Mouse (Mus musculus) cerebral cortex, adult 2 months (tissue): Measurements from ENCODE around the gene Dab2ip.

Experiments used
- WGBS: fragments of 180-500 bp; shearing (Covaris S2); methylation state at CpG from one replicate; pipeline ENCODE4 v1.1.7; 2018; 5-methylcytosine and 5-hydroxymethylcytosine counted together

Dab2ip gene

DNA sequence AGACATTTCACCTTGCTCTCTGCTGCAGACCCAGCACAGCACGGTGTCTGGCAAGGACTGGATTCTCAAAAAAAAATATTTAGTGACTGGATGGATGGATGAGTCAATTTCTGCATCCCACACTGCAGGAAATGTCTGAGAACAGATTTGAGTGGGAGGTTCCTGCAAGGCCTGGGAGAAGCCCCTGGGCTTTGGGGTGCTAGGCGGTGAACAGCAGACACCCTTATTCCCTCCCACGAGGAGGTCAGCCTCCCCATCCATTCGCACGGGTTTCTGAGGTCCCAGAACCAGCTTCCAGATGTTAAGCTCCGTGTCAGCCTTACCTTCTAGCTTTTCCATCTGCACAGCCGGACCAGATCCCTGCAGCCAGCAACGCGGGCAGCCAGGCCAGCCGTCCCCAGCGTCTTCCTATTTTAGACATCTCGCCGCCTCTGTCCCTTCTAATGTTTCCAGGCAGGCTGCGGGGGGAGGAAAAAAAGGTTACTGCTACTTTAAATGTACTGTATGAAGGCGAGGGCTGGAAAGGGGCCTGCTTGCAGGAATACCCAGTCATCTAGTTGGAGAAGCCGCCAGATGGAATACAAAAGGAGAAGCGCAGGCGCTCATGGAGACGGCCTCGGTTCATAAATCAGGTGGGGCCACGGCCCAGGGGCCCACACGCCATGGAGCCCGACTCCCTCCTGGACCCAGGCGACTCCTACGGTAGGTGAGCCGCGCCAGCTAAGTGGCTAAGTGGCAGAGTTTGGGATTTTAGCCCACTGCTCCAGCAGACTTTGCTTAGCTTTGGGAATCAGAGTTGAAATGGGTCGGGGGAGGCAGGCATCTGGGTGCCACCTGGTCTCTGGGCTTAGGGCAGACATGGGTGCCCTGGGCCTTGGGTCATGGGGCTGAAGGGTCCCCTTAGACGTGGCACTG, at the start of gene Dab2ip:
Gene Dab2ip (plus strand): TSS at position 356 of the 915 bp plus-strand sequence.
- 49% methylated on average over 29 of the region's 29 CpGs for WGBS

DNA sequence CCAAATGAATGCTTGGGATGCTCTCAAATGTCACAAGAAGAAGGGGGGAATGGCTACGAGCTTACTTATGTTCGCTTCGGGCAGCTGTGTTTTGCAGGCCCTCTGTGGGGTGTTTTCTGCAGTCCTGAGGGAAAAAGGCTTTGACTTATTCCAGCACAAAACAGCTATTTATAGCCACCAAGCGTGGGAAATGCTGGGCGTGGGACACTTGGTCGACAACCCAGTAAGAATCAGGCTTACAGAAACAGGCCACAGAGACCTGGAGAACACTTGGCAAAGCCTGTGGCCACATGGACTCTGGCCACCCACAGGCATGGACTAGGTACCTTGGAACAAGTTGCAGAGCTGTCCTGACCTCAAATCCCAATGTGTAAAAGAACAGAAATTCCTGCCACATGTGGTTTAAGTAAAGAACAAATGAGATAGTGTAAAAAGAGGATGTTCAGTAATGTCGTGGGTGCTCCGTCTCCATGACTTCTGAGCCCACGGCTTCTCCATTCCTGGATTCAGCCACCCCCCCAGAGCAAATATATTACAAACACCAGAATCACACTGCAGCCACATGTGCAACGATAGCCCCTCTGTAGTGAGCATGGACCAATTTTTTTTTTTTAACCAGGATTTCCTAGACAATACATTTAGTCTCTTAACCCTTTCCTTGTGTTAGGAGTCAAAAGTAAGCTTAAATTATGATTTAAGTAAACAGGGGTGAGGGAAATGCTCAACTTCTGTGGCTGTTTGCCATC, 49.3 kb upstream of the Dab2ip start:
- 19% methylated on average over 10 of the region's 10 CpGs for WGBS

DNA sequence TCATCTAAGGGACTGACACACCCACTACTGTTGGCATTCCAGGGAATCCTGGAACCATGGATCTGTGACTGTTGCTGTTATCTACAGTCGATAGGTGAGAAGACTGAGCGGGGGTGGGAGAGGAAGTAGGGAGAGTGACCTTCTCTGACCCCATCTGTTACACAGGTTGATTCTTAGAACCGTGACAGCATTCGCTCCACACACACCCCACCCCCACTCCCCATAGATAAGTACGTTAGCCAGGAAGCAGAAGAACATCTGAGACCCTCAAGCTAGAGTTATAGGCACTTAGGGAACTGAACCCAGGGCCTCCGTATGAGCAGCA, 48.8 kb upstream of the Dab2ip start:
- 65% methylated on average over 6 of the region's 6 CpGs for WGBS

DNA sequence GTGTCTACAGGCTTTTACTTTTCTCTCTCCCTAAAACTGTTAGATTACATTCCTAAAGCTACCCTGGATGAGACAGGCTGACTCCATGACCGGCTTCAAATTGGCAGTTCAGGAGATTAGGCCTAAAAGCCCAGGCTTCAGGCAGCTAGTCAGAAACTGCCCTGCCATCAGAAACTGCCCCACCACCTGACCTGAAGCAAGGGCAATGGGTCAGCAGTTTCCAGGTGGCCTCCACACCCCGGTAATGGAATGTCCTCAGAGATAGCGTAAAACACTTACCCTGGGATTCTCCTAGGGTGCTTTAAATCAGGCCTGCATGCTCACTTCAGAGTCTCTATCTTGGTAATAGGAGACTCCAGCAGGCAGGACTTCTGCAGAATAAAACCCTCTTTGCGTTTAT, 48.2 kb upstream of the Dab2ip start:
- WGBS, result 89% methylated on average over 4 of the region's 4 CpGs

DNA sequence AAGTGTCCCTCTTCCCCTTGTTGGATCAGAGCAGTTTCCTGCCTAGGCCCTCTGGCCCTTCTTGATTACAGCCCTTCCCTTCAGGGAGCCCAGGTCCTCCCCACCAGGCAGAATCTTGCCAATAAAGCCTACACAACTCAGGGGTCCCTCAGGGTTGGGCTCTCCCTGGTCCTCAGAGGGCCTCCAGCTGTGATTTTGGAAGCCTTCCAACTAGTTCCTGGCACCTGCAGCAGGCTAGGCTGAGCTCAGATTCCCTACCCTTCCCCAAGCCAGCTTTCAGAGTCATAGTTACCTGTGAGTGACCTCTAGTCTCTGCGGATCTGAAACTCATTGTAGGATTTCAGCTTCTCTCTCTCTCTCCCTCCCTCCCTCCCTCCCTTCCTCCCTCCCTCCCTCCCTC, 47.1 kb upstream of the Dab2ip start:
- WGBS, result 74% methylated on average over 1 of the region's 1 CpGs

DNA sequence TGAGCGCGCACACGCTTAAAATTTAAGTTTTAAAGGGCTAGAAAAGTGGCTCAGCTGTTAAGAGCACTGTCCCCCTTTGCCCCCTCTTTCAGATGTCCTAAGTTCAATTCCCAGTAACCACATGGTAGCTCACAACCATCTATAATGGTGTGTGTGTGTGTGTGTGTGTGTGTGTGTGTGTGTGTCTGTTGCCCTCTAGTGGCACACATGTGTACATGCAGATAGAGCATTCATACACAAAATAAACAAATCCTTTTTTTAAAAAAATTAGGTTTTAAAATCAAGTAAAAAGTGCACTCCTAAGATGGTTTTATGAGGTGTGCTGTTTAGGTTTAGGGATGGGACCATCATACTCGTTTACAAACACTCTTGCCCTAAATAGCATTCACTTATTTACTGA, 45.8 kb upstream of the Dab2ip start:
- WGBS, result 97% methylated on average over 4 of the region's 4 CpGs

DNA sequence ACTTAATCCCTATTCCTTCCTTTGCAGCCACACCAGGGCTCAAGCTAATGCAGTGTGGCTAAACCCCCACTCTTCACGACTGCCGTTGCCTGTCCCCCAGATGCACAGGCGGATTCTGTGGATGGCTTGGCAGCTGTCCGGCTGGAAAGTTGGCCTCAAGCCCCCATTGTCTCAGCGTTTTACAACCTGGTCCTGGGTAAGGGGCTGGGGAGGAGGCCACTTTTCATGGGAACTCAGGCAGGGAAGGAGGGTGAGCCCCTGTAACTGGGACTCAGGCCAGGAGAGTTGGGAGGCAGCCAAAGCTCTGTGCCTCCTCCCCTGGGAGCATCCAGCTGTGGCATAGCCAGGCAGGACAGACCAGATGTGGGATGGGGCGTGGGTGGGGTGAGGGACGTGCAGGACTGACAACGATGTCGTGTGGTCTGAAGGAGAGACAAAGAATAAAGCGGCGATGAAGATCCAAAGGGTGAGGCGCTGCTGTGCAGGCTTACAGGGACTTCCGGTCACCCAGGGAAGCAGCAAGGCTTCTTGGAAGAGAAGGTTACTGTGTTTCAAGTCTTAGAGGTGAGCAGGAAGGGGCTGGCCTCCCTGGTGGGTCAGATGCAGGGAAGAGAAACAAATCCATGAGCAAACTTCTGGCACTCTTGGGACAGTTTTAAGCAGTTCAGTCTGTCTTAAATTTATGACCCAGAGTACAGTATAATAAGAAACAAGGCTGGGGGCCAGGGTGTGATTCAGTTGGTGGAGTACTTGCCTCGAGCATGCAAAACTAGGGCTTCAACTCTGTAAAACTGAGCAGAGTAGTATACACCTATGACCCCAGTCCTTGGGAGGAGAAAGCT, 43.8 kb upstream of the Dab2ip start:
- 31% methylated on average over 14 of the region's 14 CpGs for WGBS

DNA sequence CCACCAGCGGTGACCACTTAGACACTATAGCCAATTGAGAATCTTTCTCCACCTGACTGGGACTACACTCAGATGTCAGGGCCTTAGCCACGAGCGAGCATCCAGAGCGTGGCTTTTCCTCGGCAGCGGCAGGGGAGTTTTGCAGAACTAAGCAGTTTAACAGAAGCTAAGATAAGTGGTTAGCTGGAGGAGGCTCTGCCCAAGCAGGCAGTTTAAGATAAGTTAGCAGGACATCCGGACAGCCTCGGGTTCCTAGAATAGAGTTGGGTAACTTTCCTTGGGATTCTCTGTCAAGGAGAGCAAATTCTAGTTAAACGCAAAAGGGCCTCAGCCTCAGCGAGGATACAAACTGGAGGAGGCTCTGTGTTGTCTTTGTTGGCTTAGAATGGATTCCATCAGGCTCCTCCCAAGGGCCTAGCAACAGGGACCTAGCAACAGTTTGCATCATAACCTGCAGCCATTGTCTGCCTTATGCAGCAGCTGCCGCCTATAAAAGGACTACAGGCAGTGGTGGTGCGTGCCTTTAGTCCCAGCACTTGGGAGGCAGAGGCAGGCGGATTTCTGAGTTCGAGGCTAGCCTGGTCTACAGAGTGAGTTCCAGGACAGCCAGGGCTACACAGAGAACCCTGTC, 31.3 kb upstream of the Dab2ip start:
- WGBS, result 93% methylated on average over 14 of the region's 14 CpGs

DNA sequence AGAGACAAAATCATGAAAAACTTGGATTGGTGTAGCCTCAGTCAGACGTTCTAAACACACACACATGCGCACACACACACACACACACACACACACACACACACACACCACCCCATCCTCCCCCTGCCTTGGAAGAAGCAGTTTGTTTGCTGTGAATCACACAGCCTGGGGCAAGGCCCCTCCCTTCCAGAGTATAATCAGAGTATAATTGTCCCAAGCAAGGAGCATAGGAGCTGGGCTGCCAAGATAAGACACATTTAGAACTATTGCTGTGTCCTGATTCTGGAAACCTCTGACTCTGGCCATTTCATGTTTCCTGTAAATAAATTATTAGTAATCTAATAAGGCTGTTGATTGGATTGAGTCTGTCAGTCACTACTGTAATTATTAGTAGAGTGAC, 29.0 kb upstream of the Dab2ip start:
- 82% methylated on average over 2 of the region's 2 CpGs for WGBS

DNA sequence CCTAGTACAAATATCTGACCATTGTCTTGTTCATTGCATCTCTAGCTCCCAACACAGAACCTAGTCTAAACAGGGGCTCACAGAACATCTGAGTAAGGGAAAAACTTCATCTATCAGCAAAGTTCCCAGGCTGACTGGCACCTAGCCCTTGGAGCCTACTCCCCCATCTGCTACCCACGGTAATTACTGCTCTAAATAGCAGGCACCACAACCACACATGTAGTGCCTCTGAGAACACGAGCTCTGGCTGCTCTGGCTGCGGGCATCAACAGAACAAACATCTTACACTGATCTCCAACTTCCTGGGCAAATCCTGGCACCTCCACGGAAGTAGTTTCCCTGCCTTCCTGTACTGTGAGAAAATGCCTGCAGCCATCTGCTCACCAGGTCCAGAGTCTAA, 28.2 kb upstream of the Dab2ip start:
- WGBS, result 25% methylated on average over 4 of the region's 4 CpGs

DNA sequence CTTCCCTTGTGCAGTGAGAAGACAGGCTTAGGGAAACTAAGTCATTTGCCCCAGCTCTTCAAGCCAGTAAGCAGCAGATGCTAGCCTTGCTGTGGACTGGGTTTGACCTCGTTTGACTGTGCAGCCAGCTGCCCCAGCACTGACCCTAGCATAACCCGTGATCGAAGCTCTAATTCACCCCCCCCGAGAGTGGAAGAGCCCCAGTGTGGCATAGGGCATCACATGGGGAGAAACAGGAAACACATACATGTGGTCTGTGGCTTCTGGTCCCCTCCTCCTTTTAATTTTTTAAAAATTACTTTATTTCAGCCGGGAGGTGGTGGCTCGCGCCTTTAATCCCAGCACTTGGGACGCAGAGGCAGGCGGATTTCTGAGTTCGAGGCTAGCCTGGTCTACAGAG, 27.3 kb upstream of the Dab2ip start:
- WGBS, result 90% methylated on average over 10 of the region's 10 CpGs

DNA sequence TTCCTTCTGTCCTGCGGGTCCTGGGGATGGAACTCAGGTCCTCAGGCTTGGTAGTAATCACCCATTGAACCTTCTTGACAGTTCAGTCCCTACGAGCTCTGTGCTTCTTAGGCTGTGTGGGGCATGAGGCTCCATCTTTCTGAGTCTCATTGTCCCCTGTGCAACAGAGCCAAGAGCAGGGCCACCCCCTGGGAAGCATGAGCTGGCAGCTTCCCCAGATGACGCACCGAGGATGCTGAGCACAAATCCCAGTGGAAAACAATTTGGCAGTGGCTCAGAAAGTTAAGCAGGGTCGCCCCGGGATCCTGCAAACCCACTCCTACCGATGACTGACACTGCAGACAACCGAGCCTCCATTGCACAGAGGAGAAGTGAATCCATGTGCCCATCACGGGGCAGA, 24.4 kb upstream of the Dab2ip start:
- 41% methylated on average over 9 of the region's 9 CpGs for WGBS

DNA sequence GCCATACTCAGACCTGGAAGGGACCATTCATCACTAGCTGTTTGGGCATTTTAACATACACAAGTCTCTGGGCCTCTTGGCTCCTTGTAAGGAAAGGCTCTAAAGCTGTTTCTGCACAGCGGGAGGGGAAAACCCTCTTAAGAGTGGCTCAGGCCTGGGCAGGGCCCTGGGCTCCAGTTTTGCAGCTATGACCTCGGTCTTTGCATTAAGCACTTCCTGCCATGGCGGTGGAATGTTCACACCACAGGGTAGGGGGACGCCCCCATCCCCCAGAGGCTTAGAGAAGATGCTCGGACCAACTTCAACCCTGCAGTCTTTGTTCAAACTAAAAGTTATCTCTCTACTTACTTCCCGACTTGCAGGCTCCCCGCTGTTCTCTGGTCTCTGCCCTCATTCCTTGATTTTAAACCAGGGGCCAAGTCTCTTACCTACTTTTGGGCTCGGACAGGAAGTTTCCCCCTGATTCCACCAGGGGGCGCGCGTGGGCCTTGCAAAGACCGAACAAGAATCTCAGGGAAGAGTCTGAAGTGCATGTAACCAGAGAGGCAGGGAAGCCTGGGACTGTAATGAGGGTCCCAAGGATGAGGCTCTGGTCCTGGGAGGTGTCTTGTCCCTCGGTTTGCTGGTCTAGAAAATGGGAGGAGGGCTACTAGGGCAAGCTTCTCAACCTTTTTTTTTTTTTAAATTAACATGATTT, 18.6 kb upstream of the Dab2ip start:
- WGBS, result 19% methylated on average over 13 of the region's 13 CpGs

DNA sequence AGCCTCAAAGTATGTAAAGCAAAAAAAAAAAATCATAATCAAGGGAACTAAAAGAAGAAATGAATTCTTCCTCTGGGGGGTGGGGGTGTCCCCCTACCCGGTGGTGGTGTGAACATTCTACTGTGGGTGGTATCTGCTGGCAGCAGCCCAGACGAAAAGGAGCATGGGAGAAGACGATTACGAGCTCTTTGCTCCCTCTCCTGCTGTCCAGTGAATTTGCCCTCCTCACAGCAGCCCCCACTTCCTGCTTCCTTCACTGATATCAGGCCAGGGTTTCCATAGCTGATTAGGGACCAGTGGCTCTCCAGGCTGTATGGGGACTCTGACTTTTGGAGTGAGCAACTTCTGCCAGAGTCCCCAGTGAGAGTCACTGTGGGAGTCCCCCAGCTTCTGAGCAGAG, 17.3 kb upstream of the Dab2ip start:
- 31% methylated on average over 4 of the region's 4 CpGs for WGBS

DNA sequence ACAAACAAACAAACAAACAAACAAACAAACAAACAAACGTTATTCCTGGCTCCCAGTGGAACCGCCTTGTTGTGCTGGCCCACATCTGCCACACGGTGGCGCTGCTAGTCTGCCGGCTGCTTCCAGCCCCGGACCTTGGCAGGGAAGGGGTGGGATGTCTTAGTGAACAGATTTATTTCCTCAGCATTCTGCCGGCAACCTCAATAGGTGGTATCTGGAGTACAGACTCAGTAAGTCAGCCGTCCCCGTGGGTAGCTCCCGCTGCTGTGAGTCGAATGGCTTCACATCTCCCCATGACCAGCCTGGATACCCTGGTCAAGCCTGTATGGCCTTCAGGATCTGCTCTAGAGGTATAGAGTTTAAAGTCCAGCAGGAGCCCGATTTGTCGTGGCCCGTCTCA, 13.3 kb upstream of the Dab2ip start:
- 4% methylated on average over 14 of the region's 14 CpGs for WGBS

DNA sequence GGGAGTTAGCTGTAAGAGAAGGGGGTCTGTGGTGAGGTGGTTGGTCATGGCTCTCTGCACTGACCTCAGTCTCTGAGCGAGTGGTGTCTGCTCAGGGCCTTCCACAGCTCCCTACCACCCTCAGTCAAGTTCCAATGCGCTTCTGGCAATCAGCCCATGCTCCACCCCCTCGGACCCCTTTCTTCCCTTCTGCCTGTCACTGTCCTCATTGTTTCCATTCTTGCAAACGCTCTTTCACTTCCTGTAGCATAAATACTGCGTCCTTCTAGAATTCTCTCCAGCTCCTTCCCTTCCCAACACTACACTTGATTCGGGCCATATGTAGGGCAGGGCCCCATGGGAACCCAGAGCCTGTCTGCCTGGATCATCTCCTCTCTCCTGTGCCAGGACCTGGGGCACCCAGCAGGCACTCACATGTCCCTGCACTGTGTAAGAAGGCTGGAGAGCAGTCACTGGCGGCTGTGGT, 12.9 kb upstream of the Dab2ip start:
- WGBS, result 37% methylated on average over 7 of the region's 7 CpGs

DNA sequence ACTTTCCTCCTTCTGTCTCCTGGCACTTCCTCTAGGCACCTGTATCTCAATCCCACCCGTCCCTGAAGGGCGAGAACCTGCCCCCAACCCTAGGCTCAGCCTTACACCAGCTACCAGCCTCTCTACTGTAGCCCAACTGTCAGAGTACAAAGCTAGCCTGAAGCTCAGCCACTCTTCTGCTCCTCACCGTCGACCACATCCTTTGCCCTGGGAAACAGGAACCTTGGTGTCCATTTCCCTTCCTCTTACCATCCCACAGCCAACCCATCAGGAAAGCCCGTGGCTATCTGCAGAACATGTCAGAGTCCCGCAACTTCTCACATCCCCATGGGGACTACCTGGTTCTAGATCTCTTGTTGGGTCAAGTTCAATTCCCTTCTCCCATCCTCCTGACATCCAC, 11.6 kb upstream of the Dab2ip start:
- WGBS, result 82% methylated on average over 6 of the region's 6 CpGs

DNA sequence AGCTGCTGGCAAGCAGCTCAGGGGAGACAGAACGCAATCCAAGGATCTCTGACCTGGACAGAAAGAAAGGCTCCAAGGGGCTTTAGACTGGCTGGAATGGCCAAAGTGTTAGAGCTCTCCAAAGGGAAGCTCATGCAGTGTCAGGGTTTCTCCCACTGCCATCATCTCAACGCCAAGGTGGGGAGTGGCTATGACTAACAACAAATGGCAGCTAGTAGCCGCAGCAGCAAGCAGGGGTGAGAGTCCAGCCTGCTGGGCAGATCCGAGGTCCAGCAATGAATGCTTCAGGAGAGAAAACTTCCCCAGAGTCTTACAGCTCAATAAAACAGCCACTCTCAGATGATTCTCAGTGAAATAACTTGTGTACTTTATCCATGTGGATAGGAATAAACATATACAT, 8.9 kb upstream of the Dab2ip start:
- WGBS, result 73% methylated on average over 4 of the region's 4 CpGs

DNA sequence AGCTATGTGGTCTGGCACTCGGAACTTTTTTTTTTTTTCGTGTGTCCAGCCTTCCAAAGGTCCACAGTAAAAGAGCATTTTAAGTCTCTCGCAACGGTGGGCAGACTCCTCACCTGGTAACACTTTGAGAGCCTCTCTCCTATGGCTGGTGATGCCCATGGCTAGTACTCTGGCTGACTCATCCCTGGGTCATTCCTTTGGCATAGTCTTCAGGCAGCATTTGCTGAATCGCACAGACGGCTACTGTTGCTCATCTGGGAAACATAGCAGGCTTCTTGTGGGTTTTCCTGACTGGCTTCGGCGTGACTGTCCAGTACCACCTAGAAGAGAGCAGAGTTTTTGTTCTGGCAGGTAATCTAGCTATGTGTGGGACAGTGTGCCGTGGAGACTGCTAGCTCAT, 8.0 kb upstream of the Dab2ip start:
- WGBS, result 77% methylated on average over 9 of the region's 9 CpGs

DNA sequence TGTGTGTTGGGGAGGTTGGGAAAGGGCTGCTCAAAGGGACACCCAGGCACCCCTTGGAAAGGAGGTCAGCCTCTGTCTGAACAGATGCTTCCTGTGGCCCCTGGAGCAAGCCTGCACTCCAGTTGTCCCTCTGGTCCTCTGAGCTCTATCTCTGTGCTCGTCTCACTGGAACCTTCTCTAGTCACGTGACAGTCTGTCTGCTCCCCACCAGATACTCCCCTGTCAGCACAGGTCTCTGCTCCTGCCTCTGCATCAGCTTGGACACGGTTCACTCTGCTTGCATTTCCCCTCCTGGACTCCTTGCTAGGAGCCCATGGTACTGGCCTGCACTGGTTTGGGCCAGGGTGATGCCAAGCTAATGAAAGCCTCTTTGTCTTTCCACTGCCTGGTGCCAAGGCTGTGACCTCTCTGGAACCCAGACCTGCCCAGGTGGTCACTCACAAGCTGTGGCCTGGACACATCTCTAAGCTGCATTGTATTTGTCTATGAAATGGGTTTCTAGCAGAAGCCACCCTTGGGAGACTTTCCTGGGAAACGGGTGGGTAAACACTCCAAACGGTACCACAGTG, 1.1 kb upstream of the Dab2ip start:
- 52% methylated on average over 5 of the region's 5 CpGs for WGBS
